Mouse (Mus musculus) adrenal gland, adult 18-20 months (tissue): ENCODE measurements around the gene Myrf. TPM values are rescaled to one million over a fixed set of nuclear protein-coding genes. Genes with fewer than 3 reads are reported as not detected.

Source experiments
- microRNA-seq, 2 experiments: library from miRNA; unstranded; fragments of <30 nt; microRNA quantifications; one replicate each; pipeline ENCODE4 v1.2.0; 2021; ENCODE audit warnings: borderline number of aligned reads in 2 of 2
- total RNA-seq, 2 experiments: library from RNA; stranded (reverse); gene quantifications; 1 replicate in 1 of 2; 2 replicates in 1 of 2; pipeline ENCODE4 v1.2.3; 2021

The Myrf gene
- total RNA-seq, 2 experiments from 2014 or later = 2.1 to 2.8 TPM

Small RNAs within 50 kb of the gene (microRNA-seq; reads per million reads assigned to microRNA genes)
- 0.47 to 0.61 reads per million in 2 experiments for gene Mir6993

Other genes with a start within 250 kb of the Myrf start
- under 1 TPM; 0.22 to 0.30 TPM for gene Best1, start 239.1 kb downstream of the Myrf start, total RNA-seq
- gene Rab3il1, start 239.1 kb downstream of the Myrf start, total RNA-seq = 1 to 10 TPM; 3.6 to 5.9 TPM
- gene Fads3, start 199.2 kb downstream of the Myrf start, total RNA-seq = 10 to 100 TPM; 10.3 to 54.2 TPM
- 1,000 to 10,000 TPM; 1,303 to 1,859 TPM for gene Fads2, start 139.0 kb downstream of the Myrf start, total RNA-seq
- gene Fads1, start 57.9 kb downstream of the Myrf start, total RNA-seq = 1,000 to 10,000 TPM in 1 of 2 experiments, 100 to 1,000 TPM in 1; 659 to 1,051 TPM
- gene Tmem258, start 36.7 kb downstream of the Myrf start, total RNA-seq = 100 to 1,000 TPM; 139 to 159 TPM
- 10 to 100 TPM in 1 of 2 experiments, 1 to 10 TPM in 1; 7.1 to 12.4 TPM for gene Fen1, start 36.6 kb downstream of the Myrf start, total RNA-seq
- gene Dagla, start 64.1 kb upstream of the Myrf start, total RNA-seq = 10 to 100 TPM in 1 of 2 experiments, 1 to 10 TPM in 1; 6.2 to 12.5 TPM
- gene Syt7, start 148.3 kb upstream of the Myrf start, total RNA-seq = 10 to 100 TPM; 32.1 to 33.0 TPM
- gene Lrrc10b, start 216.7 kb upstream of the Myrf start, total RNA-seq = 1 to 10 TPM; 4.1 to 5.9 TPM
- gene Ppp1r32, start 242.2 kb upstream of the Myrf start, total RNA-seq = under 1 TPM in 1 of 2 experiments, not detected in 1; 0.35 TPM